Mouse (Mus musculus) liver, embryonic 12.5 days (tissue): ENCODE results near the gene Ephb4. TPM values are rescaled to one million over a fixed set of nuclear protein-coding genes. Genes with fewer than 3 reads are reported as not detected.

ENCODE experiments used
- ATAC-seq: fragments of 200-750 bp; cut with Nextera tagmentation; 2 replicates; pipeline ENCODE4 v1.8.0; 2017; ENCODE audit warnings: moderate number of reproducible peaks, mild to moderate bottlenecking, moderate library complexity
- H3K27ac ChIP-seq: fragments of 300-500 bp; sonication (generic); 2 replicates; pipeline ENCODE4 v1.5.1; 2016; ENCODE audit warnings: mild to moderate bottlenecking
- H3K27me3 ChIP-seq: fragments of 300-500 bp; sonication (generic); replicated peaks from 2 replicates; pipeline ENCODE4 v1.6.1; 2016; ENCODE audit warnings: mild to moderate bottlenecking, moderate library complexity
- H3K36me3 ChIP-seq: fragments of 300-500 bp; sonication (generic); 2 replicates; pipeline ENCODE4 v1.6.1; 2016; ENCODE audit warnings: mild to moderate bottlenecking, moderate library complexity
- H3K4me1 ChIP-seq: fragments of 300-500 bp; sonication (generic); 2 replicates; pipeline ENCODE4 v1.6.1; 2016
- H3K4me2 ChIP-seq: fragments of 300-500 bp; sonication (generic); 2 replicates; pipeline ENCODE4 v1.6.1; 2016; ENCODE audit warnings: mild to moderate bottlenecking, moderate library complexity
- H3K4me3 ChIP-seq: fragments of 300-500 bp; sonication (generic); 2 replicates; pipeline ENCODE4 v1.5.1; 2016; ENCODE audit warnings: mild to moderate bottlenecking, moderate library complexity
- H3K9ac ChIP-seq: fragments of 300-500 bp; sonication (generic); 2 replicates; pipeline ENCODE4 v1.6.1; 2016; ENCODE audit warnings: mild to moderate bottlenecking, moderate library complexity
- H3K9me3 ChIP-seq: fragments of 300-500 bp; sonication (generic); replicated peaks from 2 replicates; pipeline ENCODE4 v1.6.1; 2016; ENCODE audit warnings: mild to moderate bottlenecking, moderate library complexity
- WGBS: fragments of 180-500 bp; shearing (Covaris S2); methylation state at CpG from one replicate; pipeline ENCODE4 v1.1.7; 2016; ENCODE audit not compliant: insufficient replicate concordance; 5-methylcytosine and 5-hydroxymethylcytosine counted together
- polyA plus RNA-seq: library from polyadenylated mRNA; unstranded; fragments of >200 nt; fragmentation: Nextera tagmentation; extraction: Ambion mirVana; gene quantifications from 2 replicates; pipeline ENCODE4 v1.2.1, GENCODE M21; 2016

Gene Ephb4
- polyA plus RNA-seq, 1 experiment from 2014 or later = 14.2 TPM

- Histone ChIP-seq H3K9me3 (no peaks in the 10 kb centered on the region), H3K4me3 (no peak overlapping the region), H3K9ac (no peak overlapping the region), H3K27ac (no peak overlapping the region), H3K4me2 (no peak overlapping the region), H3K36me3 (no peaks in the 10 kb centered on the region), H3K4me1 (peaks cover 18% of the 10 kb centered on the region), H3K27me3 (no peaks in the 10 kb centered on the region)
- 73% methylated on average over 3 of the region's 3 CpGs for WGBS
- ATAC-seq = no peak
Measured at GRCm38 (mm10) chr5:137410549-137410948, 60.6 kb downstream of the Ephb4 start.

- H3K27me3 ChIP-seq = no peaks in the 10 kb centered on the region
- no peaks in the 10 kb centered on the region for H3K9me3 ChIP-seq
- ATAC-seq = no peak
- H3K27ac ChIP-seq = no peak overlapping the region
- WGBS = 57% methylated on average over 8 of the region's 8 CpGs
- H3K4me3 ChIP-seq = no peak overlapping the region
- H3K9ac ChIP-seq = no peak overlapping the region
- no peak overlapping the region for H3K4me2 ChIP-seq
- peaks cover 18% of the 10 kb centered on the region for H3K4me1 ChIP-seq
- H3K36me3 ChIP-seq = no peaks in the 10 kb centered on the region
Measured at GRCm38 (mm10) chr5:137411235-137411634, 61.3 kb downstream of the Ephb4 start.

DNA sequence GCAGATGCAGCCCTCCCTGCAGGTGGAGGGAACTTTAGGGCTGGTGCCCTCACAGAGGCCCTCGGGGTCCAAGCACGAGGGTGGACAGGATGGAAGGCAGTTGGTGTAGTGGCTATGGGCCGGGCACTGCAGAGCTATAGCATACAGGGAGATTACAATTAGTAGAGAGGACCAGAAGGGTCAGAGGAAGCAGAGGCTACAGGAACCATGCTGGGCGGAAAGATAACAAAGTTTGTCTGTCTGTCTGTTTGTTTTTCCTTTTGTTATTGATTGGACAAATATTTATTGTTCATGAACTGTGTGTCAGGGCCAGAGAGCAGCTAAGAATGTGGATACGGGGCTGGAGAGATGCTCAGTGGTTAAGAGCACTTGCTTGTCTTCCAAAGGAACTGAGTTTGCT lies 64.3 kb downstream of the Ephb4 start:
- no peak overlapping the region for H3K4me2 ChIP-seq
- H3K36me3 ChIP-seq = no peaks in the 10 kb centered on the region
- no peaks in the 10 kb centered on the region for H3K9me3 ChIP-seq
- H3K27me3 ChIP-seq = no peaks in the 10 kb centered on the region
- whole genome bisulfite sequencing = 26% methylated on average over 5 of the region's 5 CpGs
- peak; percentile 54; the same call in 1 of the 2 replicates for ATAC-seq
- no peak overlapping the region for H3K9ac ChIP-seq
- no peak overlapping the region for H3K4me3 ChIP-seq
- H3K27ac ChIP-seq = no peak overlapping the region
- peaks cover 16% of the 10 kb centered on the region; the same call in 1 of the 2 replicates for H3K4me1 ChIP-seq

DNA sequence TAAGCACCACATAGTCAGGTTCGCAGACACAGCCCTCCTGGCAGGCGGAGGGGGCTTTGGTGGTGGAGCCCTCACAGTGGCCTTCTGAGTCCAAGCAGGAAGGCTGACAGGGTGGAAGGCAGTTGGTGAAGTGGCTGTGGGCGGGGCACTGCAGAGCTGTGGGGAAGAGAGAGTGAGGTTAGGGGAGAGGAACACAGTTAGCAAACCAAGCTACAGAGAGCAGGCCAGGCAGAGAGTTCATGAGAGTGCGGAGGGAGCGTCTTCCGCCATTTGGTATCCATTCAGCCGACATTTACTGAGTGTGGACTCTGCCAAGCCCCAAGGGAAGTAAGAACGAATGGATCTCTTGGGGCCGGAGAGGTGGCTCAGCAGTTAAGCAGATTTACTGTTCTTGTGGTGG lies 69.2 kb downstream of the Ephb4 start:
- Histone ChIP-seq H3K4me1 (peaks cover 13% of the 10 kb centered on the region; the same call in 1 of the 2 replicates), H3K27me3 (0 out of 2 replicates have a peak, but pooled peaks cover 3% of the 10 kb centered on the region), H3K4me2 (no peak overlapping the region), H3K9ac (no peak overlapping the region), H3K27ac (no peak overlapping the region), H3K4me3 (no peak overlapping the region), H3K36me3 (no peaks in the 10 kb centered on the region), H3K9me3 (no peaks in the 10 kb centered on the region)
- no peak for ATAC-seq
- WGBS = 55% methylated on average over 9 of the region's 9 CpGs

GRCm38 (mm10) chr5:137419841-137420240 lies 69.9 kb downstream of the Ephb4 start:
- Histone ChIP-seq H3K9me3 (no peaks in the 10 kb centered on the region), H3K9ac (no peak overlapping the region), H3K36me3 (no peaks in the 10 kb centered on the region), H3K4me3 (no peak overlapping the region), H3K4me2 (no peak overlapping the region), H3K27me3 (0 out of 2 replicates have a peak, but pooled peaks cover 3% of the 10 kb centered on the region), H3K4me1 (peaks cover 13% of the 10 kb centered on the region; the same call in 1 of the 2 replicates), H3K27ac (no peak overlapping the region)
- WGBS = 61% methylated on average over 4 of the region's 4 CpGs
- no peak for ATAC-seq

GRCm38 (mm10) chr5:137425648-137426047 lies 75.7 kb downstream of the Ephb4 start:
- Histone ChIP-seq H3K4me3 (no peak overlapping the region), H3K4me1 (peaks cover 9% of the 10 kb centered on the region), H3K36me3 (no peaks in the 10 kb centered on the region), H3K9me3 (no peaks in the 10 kb centered on the region), H3K4me2 (no peak overlapping the region), H3K9ac (no peak overlapping the region), H3K27me3 (0 out of 2 replicates have a peak, but pooled peaks cover 3% of the 10 kb centered on the region), H3K27ac (no peak overlapping the region)
- 46% methylated on average over 6 of the region's 6 CpGs for WGBS
- no peak for ATAC-seq

Other genes starting within 250 kb of the Ephb4 start
- gene Trim56, start 233.9 kb upstream of the Ephb4 start, polyA plus RNA-seq = 8.6 and 10.3 TPM in 2 replicates
- not detected in 2 replicates for gene Muc3, start 200.8 kb upstream of the Ephb4 start, polyA plus RNA-seq
- gene Muc3a, start 137.7 kb upstream of the Ephb4 start, polyA plus RNA-seq = 0.14 TPM in 1 of 2 replicates, not detected in the other
- 23.4 and 26.2 TPM in 2 replicates for gene Ache, start 62.6 kb upstream of the Ephb4 start, polyA plus RNA-seq
- 11.9 and 12.5 TPM in 2 replicates for gene Ufsp1, start 55.5 kb upstream of the Ephb4 start, polyA plus RNA-seq
- 125 and 128 TPM in 2 replicates for gene Srrt, start 42.4 kb upstream of the Ephb4 start, polyA plus RNA-seq
- 16.8 and 18.7 TPM in 2 replicates for gene Trip6, start 35.7 kb upstream of the Ephb4 start, polyA plus RNA-seq
- gene Slc12a9, start 16.5 kb upstream of the Ephb4 start, polyA plus RNA-seq = 5.0 and 5.8 TPM in 2 replicates
- 0.29 and 0.31 TPM in 2 replicates for gene Zan, start 127.0 kb downstream of the Ephb4 start, polyA plus RNA-seq
- 48.4 and 55.3 TPM in 2 replicates for gene Pop7, start 152.4 kb downstream of the Ephb4 start, polyA plus RNA-seq
- gene Gigyf1, start 168.4 kb downstream of the Ephb4 start, polyA plus RNA-seq = 5.6 and 6.0 TPM in 2 replicates
- gene Epo, start 183.1 kb downstream of the Ephb4 start, polyA plus RNA-seq = 1.7 and 2.3 TPM in 2 replicates
- gene Gnb2, start 183.4 kb downstream of the Ephb4 start, polyA plus RNA-seq = 215 and 221 TPM in 2 replicates
- gene Actl6b, start 203.4 kb downstream of the Ephb4 start, polyA plus RNA-seq = not detected in 2 replicates
- gene Tfr2, start 219.7 kb downstream of the Ephb4 start, polyA plus RNA-seq = 51.0 and 53.9 TPM in 2 replicates